Mouse (Mus musculus) spleen, adult 2 months (tissue): ENCODE measurements around the gene Nyap1. TPM values are rescaled to one million over a fixed set of nuclear protein-coding genes. Genes with fewer than 3 reads are reported as not detected.
A peak's percentile ranks its signal among the peaks of the same experiment; 100 is the strongest.

Experiments
- DNase-seq, 2 experiments: peaks; one replicate each; pipeline versions ENCODE4 v3.0.0 to v3.0.0-alpha.2; 2012 to 2021; ENCODE audit warnings: low spot score in 2 of 2, low read depth in 1 of 2
- H3K27ac ChIP-seq: fragments of 200-500 bp; 2 replicates; pipeline ENCODE4 v1.5.1; 2012; ENCODE audit warnings: low read length, inconsistent platforms; ENCODE audit not compliant: insufficient read depth
- H3K27me3 ChIP-seq: fragments of 200-500 bp; 2 replicates; pipeline ENCODE4 v1.6.1; 2012; ENCODE audit warnings: mild to moderate bottlenecking, moderate library complexity, low read length, inconsistent platforms; ENCODE audit not compliant: control insufficient read depth, insufficient read depth
- H3K36me3 ChIP-seq: fragments of 200-500 bp; 2 replicates; pipeline ENCODE4 v1.6.1; 2012; ENCODE audit warnings: mild to moderate bottlenecking, low read length, inconsistent platforms; ENCODE audit not compliant: control insufficient read depth, insufficient read depth
- H3K4me1 ChIP-seq: fragments of 200-500 bp; 2 replicates; pipeline ENCODE4 v1.6.1; 2011; ENCODE audit warnings: inconsistent platforms; ENCODE audit not compliant: control insufficient read depth, insufficient read depth, insufficient read length
- H3K4me3 ChIP-seq: fragments of 200-500 bp; 2 replicates; pipeline ENCODE4 v1.5.1; 2011; ENCODE audit warnings: mild to moderate bottlenecking, inconsistent platforms; ENCODE audit not compliant: insufficient read depth, insufficient read length; ENCODE audit errors: extremely low read depth
- CTCF ChIP-seq: fragments of 200-500 bp; IDR thresholded peaks from 2 replicates; pipeline ENCODE4 v1.5.1; 2011; ENCODE audit warnings: mild to moderate bottlenecking, inconsistent platforms; ENCODE audit not compliant: insufficient read depth, insufficient read length, insufficient replicate concordance; ENCODE audit errors: extremely low read depth
- POLR2A ChIP-seq: fragments of 200-500 bp; IDR thresholded peaks from 2 replicates; pipeline ENCODE4 v1.6.1; 2011; ENCODE audit warnings: low read depth, low read length, inconsistent platforms
- WGBS: fragments of 180-500 bp; shearing (Covaris S2); methylation state at CpG from one replicate; pipeline ENCODE4 v1.1.7; 2018; 5-methylcytosine and 5-hydroxymethylcytosine counted together
- polyA plus RNA-seq: library from polyadenylated mRNA; depleted of rRNA; stranded (reverse); fragments of >200 nt; gene quantifications from 2 replicates; pipeline ENCODE4 v1.2.3, GENCODE M21; 2012

Nyap1 gene
- polyA plus RNA-seq, 1 experiment, result 1.2 TPM

DNA sequence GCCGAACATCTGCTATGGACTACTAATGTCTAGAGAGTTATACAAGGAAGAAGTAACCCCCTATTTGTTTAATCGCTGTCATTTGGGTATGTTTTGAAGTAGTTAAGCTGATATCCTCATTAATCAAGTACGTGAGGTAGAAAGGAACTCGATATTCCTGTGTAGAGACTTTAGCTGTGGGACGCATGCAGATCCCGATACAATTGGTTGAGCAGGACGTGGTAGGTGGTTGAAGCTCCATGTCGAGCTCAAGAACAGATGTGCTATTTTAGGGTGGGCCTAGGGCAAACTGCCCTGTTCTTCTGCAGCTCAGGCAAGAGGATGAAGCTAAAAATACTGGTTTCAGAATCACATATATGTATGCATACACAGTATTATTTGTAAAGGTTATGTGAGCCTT lies 25.7 kb downstream of the Nyap1 start:
- H3K4me3 ChIP-seq, result no peak overlapping the region
- H3K27me3 ChIP-seq, result no peaks in the 10 kb centered on the region
- 73% methylated on average over 8 of the region's 8 CpGs for WGBS
- H3K4me1 ChIP-seq, result peaks cover 8% of the 10 kb centered on the region; the same call in 1 of the 2 replicates
- TF ChIP-seq POLR2A (no peak), CTCF (no peak)
- no peaks in the 10 kb centered on the region for H3K36me3 ChIP-seq
- no peak overlapping the region for H3K27ac ChIP-seq
- DNase-seq, result no peak

GRCm38 (mm10) chr5:137713454-137713853 lies 28.0 kb downstream of the Nyap1 start:
- no peak for TF ChIP-seq CTCF
- TF ChIP-seq POLR2A, result no peak
- Histone ChIP-seq H3K4me1 (no peaks in the 10 kb centered on the region; the same call in 1 of the 2 replicates), H3K36me3 (no peaks in the 10 kb centered on the region), H3K27ac (no peak overlapping the region), H3K27me3 (no peaks in the 10 kb centered on the region), H3K4me3 (no peak overlapping the region)
- WGBS, result 90% methylated on average over 5 of the region's 5 CpGs
- DNase-seq, result no peak

DNA sequence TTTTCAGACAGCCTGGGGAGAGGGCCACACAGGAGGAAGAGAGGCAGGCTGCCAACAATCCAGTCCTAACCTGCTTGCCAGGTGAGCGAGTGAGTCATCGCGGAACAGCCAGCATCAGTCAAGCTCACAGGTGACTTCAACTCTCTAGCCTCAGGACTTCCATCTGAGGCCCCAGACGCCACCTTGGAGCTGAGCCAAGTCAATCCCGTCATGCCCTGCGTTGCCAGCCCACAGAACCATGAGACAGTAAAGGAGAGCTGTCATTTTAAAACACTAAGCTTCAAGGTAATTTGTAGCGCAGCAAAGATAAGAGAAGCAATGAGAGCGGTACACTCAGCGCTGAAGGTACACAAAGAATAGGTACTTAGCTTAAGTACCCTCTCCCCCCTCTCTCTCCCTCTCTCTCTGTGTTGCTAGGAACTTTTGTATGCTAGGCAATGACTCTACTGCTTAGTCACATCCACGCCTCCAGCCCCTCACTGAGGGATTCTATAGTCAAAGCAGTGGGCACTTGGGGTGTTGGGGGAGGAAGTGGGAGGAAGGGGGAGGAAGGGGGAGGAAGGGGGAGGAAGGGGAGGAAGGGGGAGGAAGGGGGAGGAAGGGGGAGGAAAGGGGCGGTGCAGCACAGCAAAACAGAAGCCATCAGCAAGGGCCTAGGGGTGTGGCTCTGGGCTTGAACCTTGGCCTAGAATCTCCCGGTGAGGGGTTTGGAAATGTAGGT lies 34.3 kb downstream of the Nyap1 start:
- Histone ChIP-seq H3K36me3 (no peaks in the 10 kb centered on the region), H3K27ac (peak overlapping the region; percentile 67), H3K4me1 (peaks cover 13% of the 10 kb centered on the region), H3K27me3 (no peaks in the 10 kb centered on the region), H3K4me3 (no peak overlapping the region)
- 9% methylated on average over 12 of the region's 12 CpGs for WGBS
- TF ChIP-seq CTCF, result no peak
- TF ChIP-seq POLR2A, result no peak
- DNase-seq, result peak; percentile 70 to 78

DNA sequence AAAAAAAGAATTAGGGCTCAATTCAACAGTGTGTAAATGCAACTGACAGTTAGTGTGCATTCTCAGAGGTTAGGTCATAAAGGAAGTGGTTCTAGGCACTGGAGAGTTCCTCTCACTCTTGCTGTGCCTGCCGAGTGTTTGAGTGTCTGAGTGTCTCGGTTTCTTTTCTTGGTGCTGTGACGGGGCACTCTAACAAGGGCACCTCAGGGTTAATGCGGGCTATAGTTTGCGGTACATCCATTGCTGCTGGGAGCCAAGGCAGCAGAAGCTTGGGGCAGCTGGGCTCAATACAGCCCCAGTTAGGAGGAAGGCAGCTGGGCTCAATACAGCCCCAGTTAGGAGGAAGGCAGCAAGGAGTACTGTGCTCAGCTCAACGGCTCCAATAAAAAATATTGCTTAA lies 36.2 kb downstream of the Nyap1 start:
- no peaks in the 10 kb centered on the region for H3K36me3 ChIP-seq
- DNase-seq, result peak in 1 of 2 experiments; percentile 23
- no peaks in the 10 kb centered on the region for H3K27me3 ChIP-seq
- WGBS, result 6% methylated on average over 6 of the region's 6 CpGs
- peak overlapping the region; percentile 26; the same call in 1 of the 2 replicates for H3K4me3 ChIP-seq
- H3K4me1 ChIP-seq, result peaks cover 13% of the 10 kb centered on the region
- TF ChIP-seq CTCF, result no peak
- TF ChIP-seq POLR2A, result no peak; the same call in 1 of the 2 replicates
- H3K27ac ChIP-seq, result peak overlapping the region; percentile 86

DNA sequence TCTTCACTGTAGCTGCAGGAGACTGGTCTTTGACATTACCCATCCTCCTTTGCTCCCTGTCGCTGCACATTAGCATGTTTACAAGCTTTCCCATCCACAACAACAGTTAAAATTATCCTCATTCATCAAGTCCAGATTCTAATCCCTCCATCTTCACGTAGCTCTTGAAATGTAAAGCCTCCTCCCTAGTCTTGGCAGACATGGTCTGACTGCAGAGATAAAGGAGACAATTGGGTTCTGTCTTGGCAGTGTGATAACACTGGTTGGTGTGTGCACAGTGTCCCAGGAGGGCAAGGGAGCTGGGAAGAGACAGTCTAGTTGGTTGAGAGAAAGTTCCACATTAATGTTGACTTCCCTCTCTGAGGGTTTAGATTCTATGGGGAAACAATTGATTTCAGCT lies 41.6 kb downstream of the Nyap1 start:
- peaks cover 7% of the 10 kb centered on the region for H3K4me1 ChIP-seq
- H3K27me3 ChIP-seq, result no peaks in the 10 kb centered on the region
- no peak for DNase-seq
- no peaks in the 10 kb centered on the region for H3K36me3 ChIP-seq
- TF ChIP-seq POLR2A (no peak), CTCF (no peak)
- no peak overlapping the region for H3K4me3 ChIP-seq
- WGBS, result 77% methylated on average over 2 of the region's 2 CpGs
- H3K27ac ChIP-seq, result no peak overlapping the region

DNA sequence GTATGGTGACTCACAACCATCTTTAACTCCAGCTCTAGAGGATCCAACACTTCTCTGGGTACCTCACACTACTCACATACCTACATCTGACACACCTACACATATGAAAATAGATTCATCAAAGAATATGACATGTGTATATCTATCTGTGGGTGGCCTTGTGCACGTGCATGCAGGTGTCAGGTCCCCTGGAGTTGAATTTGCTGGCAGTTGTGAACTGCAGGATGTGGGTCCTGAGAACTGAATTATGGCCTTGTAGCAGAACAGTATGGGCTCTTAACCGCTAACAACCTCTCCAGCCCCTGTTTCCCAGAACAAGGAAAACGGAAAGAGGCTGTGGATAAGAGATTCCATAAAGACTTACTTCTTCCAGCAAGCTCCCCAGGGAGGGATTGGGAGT lies 42.3 kb downstream of the Nyap1 start:
- no peak for TF ChIP-seq POLR2A
- TF ChIP-seq CTCF, result no peak
- DNase-seq, result no peak
- 65% methylated on average over 3 of the region's 3 CpGs for WGBS
- Histone ChIP-seq H3K4me3 (no peak overlapping the region), H3K36me3 (no peaks in the 10 kb centered on the region), H3K4me1 (peaks cover 7% of the 10 kb centered on the region; the same call in 1 of the 2 replicates), H3K27ac (no peak overlapping the region), H3K27me3 (no peaks in the 10 kb centered on the region)

- Histone ChIP-seq H3K27ac (no peak overlapping the region), H3K36me3 (no peaks in the 10 kb centered on the region), H3K4me3 (no peak overlapping the region), H3K27me3 (no peaks in the 10 kb centered on the region), H3K4me1 (peaks cover 7% of the 10 kb centered on the region; the same call in 1 of the 2 replicates)
- TF ChIP-seq POLR2A, result no peak
- TF ChIP-seq CTCF, result no peak
- DNase-seq, result no peak
- 7% methylated on average over 4 of the region's 4 CpGs for WGBS
Measured at GRCm38 (mm10) chr5:137695930-137696329, 45.5 kb downstream of the Nyap1 start.
